Mouse (Mus musculus) stomach, embryonic 14.5 days (tissue): ENCODE results near the gene Krtap21-1. TPM values are rescaled to one million over a fixed set of nuclear protein-coding genes. Genes with fewer than 3 reads are reported as not detected.

Source experiments
- polyA plus RNA-seq: library from polyadenylated mRNA; unstranded; fragments of >200 nt; fragmentation: Nextera tagmentation; extraction: Ambion mirVana; gene quantifications from 2 replicates; pipeline ENCODE4 v1.2.1, GENCODE M21; 2014

The Krtap21-1 gene
- polyA plus RNA-seq, 1 experiment from 2014 or later, result not detected

Other genes with a start within 250 kb of the Krtap21-1 start
- not detected in 2 replicates for gene Gm9789, start 245.9 kb downstream of the Krtap21-1 start, polyA plus RNA-seq
- not detected in 2 replicates for gene Gm7735, start 234.4 kb downstream of the Krtap21-1 start, polyA plus RNA-seq
- gene 1110057P08Rik, start 229.1 kb downstream of the Krtap21-1 start, polyA plus RNA-seq, result not detected in 2 replicates
- gene Krtap20-2, start 198.0 kb downstream of the Krtap21-1 start, polyA plus RNA-seq, result not detected in 2 replicates
- not detected in 2 replicates for gene Krtap6-2, start 16.2 kb upstream of the Krtap21-1 start, polyA plus RNA-seq
- not detected in 2 replicates for gene Krtap8-1, start 84.1 kb upstream of the Krtap21-1 start, polyA plus RNA-seq
- not detected in 2 replicates for gene Krtap7-1, start 104.5 kb upstream of the Krtap21-1 start, polyA plus RNA-seq
- gene Krtap11-1, start 167.3 kb upstream of the Krtap21-1 start, polyA plus RNA-seq, result not detected in 2 replicates